Mouse (Mus musculus) testis, adult 2 months (tissue): ENCODE data around the gene Cxadr. TPM values are rescaled to one million over a fixed set of nuclear protein-coding genes. Genes with fewer than 3 reads are reported as not detected.

ENCODE experiments used
- H3K27ac ChIP-seq: fragments of 200-500 bp; 2 replicates; pipeline ENCODE4 v1.5.1; 2012; ENCODE audit warnings: low read depth, low read length; ENCODE audit not compliant: control insufficient read depth, insufficient read depth
- H3K27me3 ChIP-seq: fragments of 200-500 bp; 2 replicates; pipeline ENCODE4 v1.6.1; 2012; ENCODE audit warnings: mild to moderate bottlenecking, low read length, moderate library complexity; ENCODE audit not compliant: control insufficient read depth, insufficient read depth
- H3K36me3 ChIP-seq: fragments of 200-500 bp; 2 replicates; pipeline ENCODE4 v1.6.1; 2012; ENCODE audit warnings: mild to moderate bottlenecking, low read length; ENCODE audit not compliant: control insufficient read depth, insufficient read depth
- H3K4me1 ChIP-seq: fragments of 200-500 bp; 2 replicates; pipeline ENCODE4 v1.6.1; 2012; ENCODE audit warnings: low read length; ENCODE audit not compliant: control insufficient read depth, insufficient read depth
- H3K4me3 ChIP-seq: fragments of 200-500 bp; 2 replicates; pipeline ENCODE4 v1.5.1; 2012; ENCODE audit warnings: low read depth, mild to moderate bottlenecking, low read length, moderate library complexity, mixed read lengths; ENCODE audit not compliant: control insufficient read depth
- CTCF ChIP-seq: fragments of 200-500 bp; IDR thresholded peaks from 2 replicates; pipeline ENCODE4 v1.5.1; 2012; ENCODE audit warnings: low read depth, mild to moderate bottlenecking, inconsistent platforms, low read length, moderate library complexity; ENCODE audit not compliant: control insufficient read depth, insufficient read depth, insufficient replicate concordance
- POLR2A ChIP-seq: fragments of 200-500 bp; IDR thresholded peaks from 2 replicates; pipeline ENCODE4 v1.6.1; 2012; ENCODE audit warnings: low read depth, mild to moderate bottlenecking, inconsistent platforms, low read length, moderate library complexity; ENCODE audit not compliant: control insufficient read depth
- polyA plus RNA-seq: library from polyadenylated mRNA; depleted of rRNA; stranded (reverse); fragments of >200 nt; gene quantifications from 2 replicates; pipeline ENCODE4 v1.2.3, GENCODE M21; 2012; rRNA removed

Gene Cxadr
- 0.93 and 1.3 TPM in 2 replicates for polyA plus RNA-seq

DNA sequence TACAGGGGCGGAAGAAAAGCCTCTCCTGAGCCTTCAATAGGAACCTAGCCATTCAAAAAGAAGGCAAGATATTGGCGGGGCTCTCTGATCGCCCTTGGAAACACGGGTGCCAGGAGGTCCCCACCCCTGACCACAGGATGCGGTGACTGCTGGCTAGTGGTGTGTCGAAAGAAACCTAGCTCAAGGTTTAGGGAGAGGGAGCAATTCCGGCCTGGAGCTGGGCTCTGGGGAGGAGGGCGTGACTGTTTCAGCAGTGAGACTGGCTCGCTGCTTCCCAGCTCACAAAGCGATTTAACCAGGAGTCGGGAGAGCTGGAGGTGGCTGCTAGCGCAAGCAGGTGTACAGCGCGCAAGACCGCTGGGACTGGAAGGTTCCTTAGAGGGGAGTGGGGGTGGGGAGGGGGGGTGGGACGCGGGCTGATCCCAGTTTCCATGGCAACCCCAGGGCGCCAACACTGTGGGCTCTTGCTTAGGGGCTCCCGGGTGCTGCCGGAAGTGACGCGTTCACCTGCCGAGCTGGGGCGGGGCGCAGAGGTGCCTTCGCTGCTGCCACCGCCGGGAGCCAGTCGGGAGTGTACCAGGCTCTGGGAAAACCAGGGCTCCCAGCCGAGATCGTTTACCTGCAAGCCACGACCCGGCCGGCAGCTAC is at the start of gene Cxadr:
TSS of gene Cxadr (plus strand) at position 307 of the 648 bp plus-strand sequence.
- Histone ChIP-seq H3K27me3 (no peaks in the 10 kb centered on the region), H3K36me3 (no peaks in the 10 kb centered on the region), H3K4me3 (peak within 1 kb of the TSS; percentile 77), H3K4me1 (peaks cover 7% of the 10 kb centered on the region), H3K27ac (no peak within 1 kb of the TSS)
- no peak for TF ChIP-seq POLR2A
- no peak for TF ChIP-seq CTCF

- no peaks in the 10 kb centered on the region for H3K4me1 ChIP-seq
- H3K36me3 ChIP-seq = no peaks in the 10 kb centered on the region
- no peaks in the 10 kb centered on the region for H3K27me3 ChIP-seq
- H3K27ac ChIP-seq = no peak overlapping the region
- H3K4me3 ChIP-seq = no peak overlapping the region
- no peak for TF ChIP-seq POLR2A
- TF ChIP-seq CTCF = no peak
Observed at GRCm38 (mm10) chr16:78258989-78259388, 42.3 kb upstream of the Cxadr start.

GRCm38 (mm10) chr16:78260070-78260879 is 41.0 kb upstream of the Cxadr start:
- TF ChIP-seq POLR2A (no peak), CTCF (no peak)
- H3K27ac ChIP-seq = no peak overlapping the region
- H3K4me1 ChIP-seq = peaks cover 3% of the 10 kb centered on the region
- no peak overlapping the region for H3K4me3 ChIP-seq
- H3K36me3 ChIP-seq = no peaks in the 10 kb centered on the region
- no peaks in the 10 kb centered on the region for H3K27me3 ChIP-seq

DNA sequence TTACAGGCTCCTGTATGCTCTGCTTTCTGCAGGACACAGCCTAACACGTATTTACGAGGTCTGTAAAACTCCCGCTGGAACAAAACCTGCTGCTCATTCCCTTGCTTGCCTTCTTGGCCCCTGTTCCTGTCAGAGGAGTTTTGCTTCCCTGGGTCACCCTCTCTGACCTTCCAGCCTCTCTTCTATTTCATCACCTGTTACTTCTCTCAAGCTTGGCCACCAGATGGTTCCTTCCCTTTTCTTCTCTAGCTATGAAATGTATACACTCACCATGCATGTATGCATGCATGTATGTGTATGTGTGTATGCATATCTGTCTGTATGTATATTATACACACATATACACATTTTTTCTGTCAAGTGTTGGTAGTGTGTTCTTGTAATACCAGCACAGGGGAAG is 39.8 kb upstream of the Cxadr start:
- Histone ChIP-seq H3K27ac (no peak overlapping the region), H3K4me1 (peaks cover 3% of the 10 kb centered on the region), H3K4me3 (no peak overlapping the region), H3K36me3 (no peaks in the 10 kb centered on the region), H3K27me3 (no peaks in the 10 kb centered on the region)
- TF ChIP-seq CTCF (no peak), POLR2A (no peak)

DNA sequence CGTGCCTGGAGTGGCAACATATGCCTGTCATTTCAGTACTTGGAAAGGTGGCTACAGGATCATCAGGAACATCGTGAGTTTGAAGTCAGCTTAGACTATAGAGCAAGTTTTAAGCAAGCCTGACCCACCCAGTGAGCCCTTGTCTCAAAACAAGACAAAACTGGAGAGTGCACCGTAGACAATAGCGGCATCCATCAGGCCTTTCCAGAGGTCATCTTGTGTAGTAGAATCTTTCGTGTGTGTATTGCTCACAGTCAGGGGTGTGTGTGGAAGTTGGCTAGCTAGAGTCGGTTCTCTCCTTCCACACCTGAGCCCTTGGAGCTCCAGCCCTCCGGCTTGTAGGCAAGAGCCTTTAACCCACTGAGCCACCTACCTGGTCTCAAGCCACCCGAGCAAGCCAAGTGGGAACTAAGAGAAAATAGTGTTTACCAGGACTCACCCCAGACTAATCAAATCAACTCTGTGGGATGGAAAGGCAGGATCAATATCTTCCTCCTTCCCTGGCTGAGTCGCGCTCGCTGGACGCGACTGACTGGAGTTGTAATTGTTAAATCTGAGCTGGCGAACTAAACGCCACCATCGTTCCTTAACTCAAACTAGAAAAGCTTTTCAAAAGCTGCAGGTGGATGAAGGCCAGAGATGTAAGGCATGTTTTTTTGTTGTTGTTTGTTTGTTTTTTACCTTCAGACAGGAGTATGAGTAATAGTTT is 36.7 kb upstream of the Cxadr start:
- Histone ChIP-seq H3K36me3 (no peaks in the 10 kb centered on the region), H3K4me1 (peaks cover 3% of the 10 kb centered on the region), H3K27me3 (no peaks in the 10 kb centered on the region), H3K4me3 (peak overlapping the region; percentile 52), H3K27ac (no peak overlapping the region)
- TF ChIP-seq CTCF = no peak
- no peak for TF ChIP-seq POLR2A

DNA sequence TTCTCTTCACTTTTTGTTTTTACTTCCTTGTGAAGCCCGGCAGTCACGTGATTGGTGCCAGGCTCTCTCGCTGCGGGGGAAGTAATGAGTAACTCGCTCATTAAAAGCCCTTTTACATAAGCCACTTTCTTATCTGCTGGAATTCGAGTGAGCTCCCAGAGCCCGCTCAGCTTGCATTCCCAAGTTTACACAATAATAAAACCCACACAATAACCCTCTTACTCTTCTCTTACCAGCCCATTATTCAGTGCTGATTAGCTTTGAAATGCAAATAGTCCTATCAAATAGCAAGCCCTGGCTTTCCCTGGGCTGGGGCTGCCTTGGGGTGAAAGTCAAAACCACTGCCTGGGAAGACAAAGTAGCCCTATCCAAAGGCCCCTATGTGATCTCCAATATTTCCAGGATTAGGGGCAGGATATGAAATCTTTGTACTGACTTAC is 36.1 kb upstream of the Cxadr start:
- no peak overlapping the region for H3K4me3 ChIP-seq
- peaks cover 3% of the 10 kb centered on the region for H3K4me1 ChIP-seq
- no peak for TF ChIP-seq CTCF
- TF ChIP-seq POLR2A = no peak
- no peaks in the 10 kb centered on the region for H3K27me3 ChIP-seq
- H3K36me3 ChIP-seq = no peaks in the 10 kb centered on the region
- no peak overlapping the region for H3K27ac ChIP-seq

GRCm38 (mm10) chr16:78265826-78266225 is 35.5 kb upstream of the Cxadr start:
- Histone ChIP-seq H3K4me1 (peaks cover 3% of the 10 kb centered on the region), H3K27ac (no peak overlapping the region), H3K36me3 (no peaks in the 10 kb centered on the region), H3K27me3 (no peaks in the 10 kb centered on the region), H3K4me3 (no peak overlapping the region)
- no peak for TF ChIP-seq POLR2A
- no peak for TF ChIP-seq CTCF
